Mouse (Mus musculus): ENCODE measurements around the gene Cd83.
A peak's percentile ranks its signal among the peaks of the same experiment; 100 is the strongest.

Gene Cd83

GRCm38 (mm10) chr13:43784725-43785711, at the start of gene Cd83:
TSS of gene Cd83 (plus strand) at chr13:43784775.
- peak; percentile 80 for DNase-seq

- DNase-seq: peak; percentile 88
Observed at GRCm38 (mm10) chr13:43739598-43740275, 44.8 kb upstream of the Cd83 start.

- no peak for DNase-seq
Observed at GRCm38 (mm10) chr13:43740276-43740608, 44.3 kb upstream of the Cd83 start.

GRCm38 (mm10) chr13:43742677-43743076, 41.9 kb upstream of the Cd83 start:
- DNase-seq: no peak

GRCm38 (mm10) chr13:43744259-43744658, 40.3 kb upstream of the Cd83 start:
- no peak for DNase-seq

- no peak for DNase-seq
Observed at GRCm38 (mm10) chr13:43750301-43750700, 34.3 kb upstream of the Cd83 start.

GRCm38 (mm10) chr13:43750966-43751365, 33.6 kb upstream of the Cd83 start:
- no peak for DNase-seq

GRCm38 (mm10) chr13:43752407-43752806, 32.2 kb upstream of the Cd83 start:
- no peak for DNase-seq

GRCm38 (mm10) chr13:43753652-43754051, 30.9 kb upstream of the Cd83 start:
- peak; percentile 39 for DNase-seq

- DNase-seq: no peak
Observed at GRCm38 (mm10) chr13:43754455-43755128, 30.0 kb upstream of the Cd83 start.

- no peak for DNase-seq
Observed at GRCm38 (mm10) chr13:43755573-43755972, 29.0 kb upstream of the Cd83 start.

GRCm38 (mm10) chr13:43761156-43761855, 23.3 kb upstream of the Cd83 start:
- DNase-seq: no peak

- no peak for DNase-seq
Observed at GRCm38 (mm10) chr13:43762901-43763300, 21.7 kb upstream of the Cd83 start.

- no peak for DNase-seq
Observed at GRCm38 (mm10) chr13:43763301-43763994, 21.1 kb upstream of the Cd83 start.

GRCm38 (mm10) chr13:43763995-43764579, 20.5 kb upstream of the Cd83 start:
- no peak for DNase-seq

GRCm38 (mm10) chr13:43765293-43765814, 19.2 kb upstream of the Cd83 start:
- DNase-seq: no peak

GRCm38 (mm10) chr13:43766786-43767680, 17.5 kb upstream of the Cd83 start:
- DNase-seq: no peak

- no peak for DNase-seq
Observed at GRCm38 (mm10) chr13:43773020-43773419, 11.6 kb upstream of the Cd83 start.

GRCm38 (mm10) chr13:43773965-43774566, 10.5 kb upstream of the Cd83 start:
- no peak for DNase-seq
